In the genomic region with DNA sequence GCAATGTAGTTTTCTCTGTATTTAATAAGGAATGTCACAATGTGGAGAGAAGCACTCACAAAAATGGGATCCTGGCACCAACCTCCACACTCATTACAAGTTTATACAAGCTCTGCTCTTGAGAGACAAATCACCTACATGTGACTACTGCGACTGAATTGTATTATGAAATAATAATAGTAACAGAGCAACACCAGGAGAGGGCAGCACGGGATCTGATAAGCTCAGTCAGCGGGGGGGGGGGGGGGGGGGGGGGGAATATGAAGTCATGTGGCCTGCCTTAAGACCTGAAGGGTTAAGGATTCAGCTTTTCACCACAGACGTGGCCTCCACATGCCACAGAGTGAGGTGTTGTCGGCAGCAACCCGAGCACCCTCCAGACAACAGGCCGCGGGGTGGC, we compare ENCODE assay signal across 12 mouse cellular contexts.
A peak's percentile ranks its signal among the peaks of the same experiment; 100 is the strongest.
DNase-seq lines count a peak whose midpoint lies in the region; ATAC-seq and TF ChIP-seq lines count a peak whose summit lies in the region.
"Had no signal": no experiment of that assay in that cellular context is flagged by ENCODE, and none has a peak within 500 bp of the region (broad histone marks: within the 10 kb centered on the region; RNA-seq: fewer than 3 reads in every experiment).

No protein-coding gene starts in this region.

- TF ChIP-seq POLR2A in limb, embryonic 14.5 days (IDR thresholded peaks at IDR 0.05; ENCODE audit: borderline replicate concordance, extremely low read depth, insufficient read depth, insufficient read length): no peak

- no peak for ATAC-seq in limb, embryonic 14.5 days (ENCODE audit: low FRiP score, low read depth)
- ATAC-seq in liver, embryonic 16.5 days (ENCODE audit: low read depth): 0 out of 2 replicates have a peak, but pooled peaks have one; percentile 30
- ATAC-seq: forebrain, embryonic 14.5 days; midbrain, embryonic 13.5 days had no signal

- peak; percentile 36 for TF ChIP-seq CTCF in gastrocnemius, adult 2 months (IDR thresholded peaks at IDR 0.05)

- H3K4me1 ChIP-seq in limb, embryonic 14.5 days (ENCODE audit: control insufficient read depth, insufficient read depth, low read length): no peaks in the 10 kb centered on the region
- H3K4me1 ChIP-seq in limb, embryonic 10.5 days: peaks cover 8% of the 10 kb centered on the region
- H3K4me1 ChIP-seq in liver, embryonic 16.5 days (ENCODE audit: control insufficient read depth, low read depth, low read length): no peaks in the 10 kb centered on the region

- H3K36me3 ChIP-seq in limb, embryonic 14.5 days (ENCODE audit: control insufficient read depth, insufficient read depth, low read length): no peaks in the 10 kb centered on the region
- H3K36me3 ChIP-seq in limb, embryonic 10.5 days: peaks cover 17% of the 10 kb centered on the region
- H3K36me3 ChIP-seq in liver, embryonic 16.5 days (ENCODE audit: control insufficient read depth, insufficient read depth): no peaks in the 10 kb centered on the region
- H3K36me3 ChIP-seq: midbrain, embryonic 13.5 days had no signal

- WGBS in limb, embryonic 14.5 days: 67% methylated on average over 7 of the region's 8 CpGs
- WGBS in limb, embryonic 10.5 days: 84% methylated on average over 7 of the region's 8 CpGs
- 62% methylated on average over 8 of the region's 8 CpGs for WGBS in liver, embryonic 16.5 days (ENCODE audit: insufficient replicate concordance)

- intact Hi-C loops in gastrocnemius, adult 2 months (cut with DNase I): loop anchor here (2.0 to 5.0 kb wide), 2 partner anchors 35 to 267 kb away; no protein-coding TSS in a partner anchor

- no peak overlapping the region for H3K4me3 ChIP-seq in gastrocnemius, adult 2 months
- H3K4me3 ChIP-seq in limb, embryonic 14.5 days (replicated peaks; ENCODE audit: low read length): no peak overlapping the region
- H3K4me3 ChIP-seq in limb, embryonic 10.5 days: no peak overlapping the region
- H3K4me3 ChIP-seq in liver, embryonic 16.5 days (ENCODE audit: low read depth, low read length): no peak overlapping the region
- H3K4me3 ChIP-seq: midbrain, embryonic 13.5 days had no signal

- DNase-seq in gastrocnemius, adult 2 months: no peak
- no peak for DNase-seq in gastrocnemius, adult 18-20 months (ENCODE audit: low spot score)
- DNase-seq in limb, embryonic 14.5 days (ENCODE audit: low spot score): peak; percentile 61
- no peak for DNase-seq in limb, embryonic 10.5 days (ENCODE audit: low spot score)
- DNase-seq in ES-CJ7 (ENCODE audit: low read depth, low spot score): peak; percentile 25
- DNase-seq in retina, embryonic 14.5 days (ENCODE audit: low spot score): no peak
- DNase-seq in B cell, adult 2 months: no peak
- DNase-seq: embryo, embryonic 11 days; kidney, adult 18-20 months had no signal

- H3K9me3 ChIP-seq in limb, embryonic 14.5 days (ENCODE audit: control insufficient read depth, low read length): no peaks in the 10 kb centered on the region
- no peaks in the 10 kb centered on the region for H3K9me3 ChIP-seq in limb, embryonic 10.5 days (replicated peaks)
- H3K9me3 ChIP-seq in liver, embryonic 16.5 days (replicated peaks; ENCODE audit: control insufficient read depth, low read length): no peaks in the 10 kb centered on the region
- H3K9me3 ChIP-seq: midbrain, embryonic 13.5 days had no signal

- no peak overlapping the region for H3K9ac ChIP-seq in limb, embryonic 14.5 days (ENCODE audit: low read depth, low read length, severe bottlenecking)
- H3K9ac ChIP-seq in liver, embryonic 16.5 days (ENCODE audit: low read depth, low read length): no peak overlapping the region
- H3K9ac ChIP-seq: midbrain, embryonic 13.5 days had no signal

- H3K4me2 ChIP-seq in limb, embryonic 14.5 days (replicated peaks; ENCODE audit: low read depth, low read length, severe bottlenecking): no peak overlapping the region
- no peak overlapping the region for H3K4me2 ChIP-seq in liver, embryonic 16.5 days (ENCODE audit: low read depth, low read length)
- H3K4me2 ChIP-seq: midbrain, embryonic 13.5 days had no signal

- H3K27ac ChIP-seq in gastrocnemius, adult 2 months: no peak overlapping the region
- no peak overlapping the region for H3K27ac ChIP-seq in limb, embryonic 14.5 days (replicated peaks; ENCODE audit: low read depth, low read length)
- no peak overlapping the region for H3K27ac ChIP-seq in limb, embryonic 10.5 days
- no peak overlapping the region for H3K27ac ChIP-seq in liver, embryonic 16.5 days (ENCODE audit: low read length)
- H3K27ac ChIP-seq: midbrain, embryonic 13.5 days had no signal

- no peaks in the 10 kb centered on the region for H3K27me3 ChIP-seq in limb, embryonic 14.5 days (ENCODE audit: control insufficient read depth, insufficient read depth, low read length)
- no peaks in the 10 kb centered on the region for H3K27me3 ChIP-seq in limb, embryonic 10.5 days (ENCODE audit: low read depth, poor library complexity, severe bottlenecking)
- no peaks in the 10 kb centered on the region for H3K27me3 ChIP-seq in liver, embryonic 16.5 days (ENCODE audit: control insufficient read depth, insufficient read depth, low read depth, low read length)
- H3K27me3 ChIP-seq: midbrain, embryonic 13.5 days had no signal

Comparison
In these comparisons a context has a peak if more than half of its experiments do, and no peak if none do; other contexts are left out.
1. DNase-seq: peak in limb, embryonic 14.5 days (single experiment) and ES-CJ7 (single experiment); none in gastrocnemius, adult 2 months (single experiment), gastrocnemius, adult 18-20 months (single experiment), limb, embryonic 10.5 days (single experiment), retina, embryonic 14.5 days (single experiment) and B cell, adult 2 months (0 of 2).